Mouse (Mus musculus): ENCODE measurements around the gene Rasl10a. TPM values are rescaled to one million over a fixed set of nuclear protein-coding genes. Genes with fewer than 3 reads are reported as not detected.
"Not testable (repeated sequence)": the region's sequence is repeated elsewhere in the genome, so short reads cannot be mapped to it uniquely, and the experiment has no call there.

Gene Rasl10a
- total RNA-seq, 2 experiments from 2014 or later: 78.2 to 86.3 TPM

DNA sequence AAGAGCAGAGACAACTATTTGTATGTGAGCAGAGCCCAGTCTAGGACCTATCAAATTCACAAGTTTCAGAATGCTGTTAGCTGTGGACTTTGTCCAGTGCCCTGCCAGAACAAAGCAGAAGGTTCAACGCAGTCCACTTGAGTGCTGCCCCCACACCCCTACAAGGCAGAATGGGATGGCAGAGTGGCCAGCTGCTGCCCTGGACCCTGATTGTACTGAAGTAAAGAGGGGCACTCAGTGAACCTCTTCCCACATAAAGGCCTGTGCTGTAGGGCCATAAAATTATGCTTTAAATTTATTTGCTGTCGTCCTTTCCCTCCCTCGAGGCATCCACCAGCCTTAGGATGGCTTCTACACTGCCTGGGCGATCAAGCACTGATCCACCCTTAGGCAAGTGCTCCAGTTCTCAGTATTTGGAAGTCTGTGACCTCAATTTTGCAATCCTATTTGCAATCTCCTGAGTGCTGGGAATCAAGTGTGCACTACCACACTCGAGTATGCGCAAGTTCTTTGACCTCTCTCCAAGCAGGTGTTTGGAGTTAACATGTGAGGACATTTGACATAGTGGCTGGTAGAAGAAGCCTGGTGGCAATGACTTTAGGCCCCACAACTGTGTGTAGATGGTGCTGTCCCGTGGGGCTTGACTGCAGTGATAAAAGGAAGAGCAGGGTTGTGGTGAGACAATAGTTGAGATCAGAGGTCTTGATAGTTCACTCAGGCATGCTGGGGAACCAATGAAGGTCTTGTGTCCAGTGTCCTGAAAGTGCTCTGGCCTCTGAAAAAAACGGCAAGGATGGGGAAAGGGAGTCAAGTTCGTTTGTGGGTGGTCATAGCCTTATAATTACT lies 10.4 kb downstream of the Rasl10a start:
- no peak for DNase-seq (ENCODE audit: low spot score in 2 of 2)

DNA sequence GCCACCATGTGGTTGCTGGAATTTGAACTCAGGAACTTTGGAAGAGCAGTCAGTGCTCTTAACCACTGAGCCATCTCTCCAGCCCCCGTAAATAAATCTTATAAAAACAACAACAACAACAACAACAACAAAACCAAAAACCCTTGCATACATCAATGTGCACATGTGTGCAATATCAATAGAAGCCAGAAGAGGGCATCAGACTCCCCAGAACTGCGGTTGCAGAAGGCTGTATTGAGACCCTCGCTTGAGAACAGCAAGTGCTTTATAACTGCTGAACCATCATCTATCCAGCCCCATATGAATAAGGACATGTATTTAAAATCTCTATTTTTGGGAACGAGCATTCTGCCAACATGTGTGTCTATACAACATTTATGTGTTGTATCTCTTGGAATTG lies 17.0 kb downstream of the Rasl10a start:
- DNase-seq (ENCODE audit: low spot score in 2 of 2): no peak

DNA sequence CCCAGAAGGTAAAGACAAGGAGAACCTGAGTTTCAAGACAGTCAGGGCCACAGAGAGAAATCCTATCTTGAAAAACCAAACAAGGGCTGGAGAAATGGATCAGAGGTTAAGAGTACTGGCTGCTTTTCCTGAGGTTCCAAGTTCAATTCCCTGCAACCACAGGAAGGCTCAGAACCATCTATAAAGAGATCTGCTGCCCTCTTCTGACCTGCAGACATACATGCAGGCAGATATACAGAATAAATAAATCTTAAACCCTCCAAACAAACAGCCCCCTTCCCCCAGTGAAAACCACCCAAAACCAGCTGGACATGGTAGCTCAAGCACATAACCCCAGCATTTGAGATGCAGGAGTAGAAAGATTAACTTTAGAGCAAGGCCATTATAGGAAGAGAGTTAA lies 17.8 kb downstream of the Rasl10a start:
- no peak for DNase-seq (ENCODE audit: low spot score in 2 of 2)

DNA sequence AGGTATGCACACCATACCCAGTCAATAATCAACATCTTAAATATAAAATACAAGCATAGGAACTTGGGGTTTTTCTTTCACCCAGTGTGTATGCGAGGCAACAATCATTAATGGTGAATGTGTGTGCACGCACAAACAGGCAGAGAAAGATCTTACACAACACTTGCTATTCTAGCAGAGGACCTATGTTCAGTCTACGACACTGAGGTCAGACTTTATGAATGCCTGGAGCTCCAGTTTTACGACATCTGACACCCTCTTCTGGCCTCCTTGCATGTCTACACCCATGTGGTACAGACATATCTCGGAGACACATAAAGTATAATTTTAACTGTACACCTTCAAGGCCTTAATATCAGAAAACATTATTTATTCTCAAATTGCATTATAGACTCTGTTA lies 18.9 kb downstream of the Rasl10a start:
- not testable (repeated sequence) for DNase-seq (ENCODE audit: low spot score in 2 of 2)

DNA sequence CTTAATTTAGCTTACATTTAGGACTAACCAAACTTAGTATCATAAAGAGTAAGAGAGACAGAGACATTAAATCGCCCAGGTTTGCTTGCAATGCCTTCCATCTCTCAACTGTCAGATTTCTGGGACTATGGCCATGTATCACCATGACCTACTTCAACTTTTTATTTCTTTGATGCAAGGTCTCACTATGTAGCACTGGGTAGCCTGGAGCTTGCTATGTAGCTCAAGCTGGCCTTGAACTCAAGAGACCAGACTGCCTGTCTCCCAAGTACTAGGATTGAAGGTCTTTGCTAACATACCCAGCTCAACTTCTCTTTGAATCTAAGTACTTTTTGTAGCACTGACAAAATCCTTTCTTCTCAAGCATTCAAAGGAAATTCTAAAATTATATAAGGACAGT lies 31.2 kb downstream of the Rasl10a start:
- no peak for DNase-seq (ENCODE audit: low spot score in 2 of 2)

DNA sequence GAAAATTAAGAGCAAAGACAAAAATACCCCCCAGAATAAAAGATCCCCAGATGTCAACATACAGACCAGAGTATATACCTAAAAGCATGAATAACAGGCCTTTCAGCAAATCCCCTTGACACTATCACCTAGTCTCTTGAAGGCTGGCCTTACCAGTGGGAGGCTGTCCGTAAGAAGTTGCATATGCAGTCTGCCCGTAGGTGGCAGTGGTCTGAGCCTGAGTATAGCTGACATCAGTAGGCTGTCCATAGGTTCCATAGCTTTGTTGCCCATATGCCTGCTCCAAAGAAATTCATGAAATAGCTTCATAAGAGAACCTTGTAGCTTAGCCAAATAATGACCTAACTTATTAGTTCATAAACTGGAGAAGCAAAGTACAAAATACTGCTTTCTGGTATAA lies 33.8 kb downstream of the Rasl10a start:
- no peak for DNase-seq (ENCODE audit: low spot score in 2 of 2)

DNA sequence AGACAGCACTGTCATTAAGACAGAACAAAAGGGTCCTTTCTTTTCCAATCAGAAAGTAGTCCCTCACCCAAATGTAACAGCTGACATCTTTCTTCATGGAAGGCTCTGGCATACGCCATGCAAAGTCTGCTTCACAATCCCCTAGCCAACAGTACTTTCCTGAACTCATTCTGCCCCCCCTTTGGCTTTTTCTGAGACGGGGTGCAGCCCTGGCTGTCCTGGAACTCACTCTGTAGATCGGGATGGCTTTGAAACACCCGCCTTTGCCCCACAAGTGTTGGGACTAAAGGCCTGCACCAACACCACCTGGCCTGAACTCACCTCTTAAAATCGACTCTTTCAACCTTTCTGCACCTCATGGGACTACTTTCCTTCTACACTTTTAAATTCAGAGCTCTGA lies 37.9 kb downstream of the Rasl10a start:
- DNase-seq (ENCODE audit: low spot score in 2 of 2): no peak

DNA sequence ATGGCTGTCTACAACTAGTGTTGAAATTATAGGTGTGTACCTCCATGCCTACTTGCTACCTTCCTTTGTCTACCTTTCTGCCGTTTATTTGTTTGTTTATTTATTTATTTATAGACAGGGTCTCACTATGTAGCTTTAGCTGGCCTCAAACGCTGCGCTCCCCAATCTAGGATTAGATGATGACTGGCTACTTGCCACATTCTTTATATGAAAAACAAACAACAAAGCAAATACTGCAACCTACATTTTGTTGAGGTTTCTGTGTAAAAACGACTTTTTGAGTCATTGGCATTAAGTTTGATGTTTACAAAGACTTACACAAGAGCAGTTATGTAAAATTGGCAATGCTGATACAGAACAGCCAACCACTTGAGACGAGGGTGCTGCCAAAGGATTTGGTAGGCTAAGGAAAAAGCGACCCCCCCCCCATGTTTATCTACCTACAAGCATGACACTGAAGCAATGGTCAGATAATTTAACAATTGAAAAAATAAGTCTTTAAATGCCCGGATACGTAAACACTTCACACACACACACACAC lies 38.6 kb downstream of the Rasl10a start:
- DNase-seq (ENCODE audit: low spot score in 2 of 2): no peak

DNA sequence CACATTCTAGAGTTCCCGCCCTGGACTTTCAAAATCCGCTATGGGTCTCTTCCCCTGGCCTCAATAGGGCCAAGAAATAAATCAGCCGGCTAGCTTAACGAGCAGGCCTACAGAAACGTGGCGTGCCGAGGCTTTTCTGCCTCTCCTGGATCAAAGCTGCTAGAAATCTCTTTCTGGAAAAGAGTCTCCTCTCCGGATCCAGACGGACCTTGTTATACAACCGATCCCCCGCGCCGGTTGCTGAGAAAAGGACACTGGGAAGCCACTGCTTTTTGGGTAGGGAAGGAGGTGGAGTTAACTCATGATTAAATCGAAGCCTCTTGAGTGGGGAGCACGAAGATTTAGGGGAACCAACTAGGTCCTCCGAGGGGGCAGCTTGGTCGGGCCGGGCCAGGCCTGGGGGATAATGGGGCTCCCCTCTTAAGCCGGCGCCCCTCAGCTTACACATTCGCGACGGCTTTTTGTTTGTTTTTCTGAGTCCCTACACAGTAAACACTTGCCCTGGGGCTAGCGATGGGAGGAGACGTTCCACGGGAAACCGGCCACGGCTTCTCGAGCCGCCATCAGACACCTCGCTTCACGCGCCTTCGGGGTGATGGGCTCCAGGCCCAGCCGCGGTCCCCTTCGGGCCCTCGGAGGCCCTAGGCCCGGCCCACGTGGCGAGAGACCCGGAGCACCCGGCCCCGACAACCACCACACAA lies 40.3 kb downstream of the Rasl10a start:
- DNase-seq (ENCODE audit: low spot score in 2 of 2): peak; percentile 70 to 79

DNA sequence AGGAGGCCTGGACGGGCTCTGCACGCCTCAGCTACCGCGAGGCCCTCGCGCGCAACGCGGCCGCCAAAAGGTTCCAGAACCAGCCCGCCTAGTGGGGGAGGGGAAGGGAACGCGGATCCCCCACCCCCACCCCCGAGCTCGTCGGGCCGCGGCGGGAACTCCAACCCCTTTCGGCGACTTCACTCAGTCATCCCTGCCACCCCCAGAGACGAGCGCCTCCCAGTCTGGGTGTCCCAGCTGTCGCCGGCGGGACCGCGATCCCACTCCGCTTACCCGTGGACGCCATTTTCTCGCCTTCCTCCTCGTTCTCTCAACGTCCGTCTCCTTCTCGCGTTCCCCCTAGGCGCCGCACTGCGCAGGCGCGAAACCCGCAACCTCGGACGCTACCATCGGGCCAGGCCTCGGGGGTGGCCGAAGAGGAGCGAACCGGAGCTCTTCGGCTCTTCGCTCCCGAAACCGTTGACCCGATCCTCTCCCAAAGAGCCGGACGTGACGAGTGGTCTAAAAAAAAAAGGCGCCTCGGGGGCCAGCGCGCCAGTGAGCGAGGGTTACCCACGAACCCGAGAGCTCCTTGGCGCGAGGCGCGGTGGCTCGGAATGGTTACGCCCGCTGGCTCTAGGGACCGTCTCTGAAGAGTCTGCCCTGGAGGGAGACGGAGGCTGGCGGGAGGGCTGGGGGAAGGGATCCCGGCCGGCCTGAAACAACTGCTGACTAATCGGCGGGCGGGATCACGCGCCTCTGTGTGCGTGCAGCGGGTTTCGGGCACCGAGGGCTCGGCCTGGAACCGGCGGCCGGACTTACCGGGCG lies 41.0 kb downstream of the Rasl10a start, which contains the start of the genes Rhbdd3 and Ewsr1:
Gene Rhbdd3 (plus strand): TSS at position 191 of the 807 bp plus-strand sequence.
Gene Ewsr1 (minus strand): TSS at position 531 of the 807 bp plus-strand sequence.
- peak; percentile 97 for DNase-seq (ENCODE audit: low spot score in 2 of 2)

DNA sequence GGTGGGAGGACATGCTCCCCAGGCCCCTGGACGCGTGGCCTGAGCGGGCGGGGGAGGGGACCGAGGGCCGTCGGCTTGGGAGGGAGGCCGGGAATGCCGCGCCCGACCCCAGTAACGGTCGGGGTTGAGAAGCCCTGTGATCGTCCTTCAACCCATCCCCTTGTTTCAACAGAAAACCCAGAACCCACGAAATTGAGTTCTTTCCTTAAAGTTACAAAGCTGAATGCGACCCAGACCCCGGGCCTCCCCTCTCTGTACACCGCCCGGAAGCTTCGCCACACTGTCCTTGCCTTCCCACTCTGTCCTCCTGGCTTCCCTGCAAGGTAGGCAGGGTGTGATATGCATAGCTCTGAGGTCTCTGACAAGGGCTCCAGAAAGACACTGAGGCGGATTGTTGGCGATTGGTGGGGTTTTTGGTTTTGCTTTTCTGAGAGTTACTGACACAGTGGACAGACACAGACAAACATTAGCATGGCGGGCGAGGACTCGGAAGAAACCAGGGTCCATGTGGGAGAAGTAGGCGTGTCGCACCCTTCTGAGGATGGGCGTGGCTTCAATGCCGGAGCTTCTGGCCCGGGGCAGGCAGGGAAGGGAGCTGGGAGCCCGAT lies 41.8 kb downstream of the Rasl10a start:
- DNase-seq (ENCODE audit: low spot score in 2 of 2): peak; percentile 68 to 83

DNA sequence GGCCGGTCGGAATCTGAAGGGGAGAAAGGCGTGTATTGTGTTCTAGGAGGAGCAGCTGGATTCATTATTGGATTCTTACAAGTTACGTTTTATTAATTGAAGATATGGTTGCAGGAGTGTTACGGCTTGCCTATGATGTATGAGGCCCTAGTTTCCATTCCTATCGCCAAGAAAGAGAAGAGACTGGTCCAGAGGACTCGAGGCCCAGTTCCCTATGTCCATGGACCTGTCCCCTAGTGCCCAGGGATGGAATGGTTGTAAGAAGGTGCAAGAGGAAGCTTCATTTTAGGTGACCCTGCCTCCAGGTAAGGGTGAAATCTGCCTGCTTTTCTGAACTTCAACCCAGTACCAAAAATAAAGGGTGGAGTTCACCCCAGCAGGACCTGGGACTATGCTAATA lies 42.4 kb downstream of the Rasl10a start:
- no peak for DNase-seq (ENCODE audit: low spot score in 2 of 2)

DNA sequence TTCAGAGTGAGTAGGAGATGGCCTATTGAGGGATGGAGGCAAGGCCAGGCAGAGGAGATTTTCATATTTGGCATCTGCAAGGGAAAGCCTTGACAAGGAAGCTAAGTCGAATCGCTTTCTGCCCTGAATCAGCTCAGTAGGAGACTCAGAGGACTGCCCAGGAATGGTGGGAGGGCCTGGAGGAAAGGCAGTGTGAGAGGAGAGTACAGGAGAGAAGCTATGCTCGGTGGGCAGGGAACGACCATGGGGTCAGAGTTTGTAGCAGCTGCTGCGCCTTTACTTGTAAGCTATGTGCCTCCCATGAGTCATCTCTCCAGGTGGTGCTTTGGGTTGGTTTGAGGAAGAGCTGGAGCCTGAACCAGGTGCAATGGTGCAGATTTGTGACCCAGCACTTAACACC lies 42.9 kb downstream of the Rasl10a start:
- DNase-seq (ENCODE audit: low spot score in 2 of 2): no peak

DNA sequence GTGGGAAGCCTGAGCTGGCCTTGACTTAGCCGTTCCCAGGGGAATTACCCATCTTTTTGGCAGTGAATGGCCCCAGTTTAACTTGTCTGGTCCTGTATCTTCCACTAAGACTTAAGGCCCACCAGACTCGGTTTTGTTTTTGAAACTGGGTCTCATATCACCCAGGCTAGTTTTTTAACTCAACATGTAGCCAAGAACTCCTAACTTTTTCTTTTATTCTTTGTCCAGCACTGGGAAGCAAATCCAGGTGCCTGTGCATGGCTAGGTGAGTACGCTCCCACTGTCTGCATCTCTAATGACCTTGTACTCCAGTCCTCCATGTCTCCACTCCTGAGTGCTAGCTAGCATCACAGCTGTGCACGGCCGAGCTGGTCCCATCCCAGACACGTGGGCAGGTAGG lies 43.7 kb downstream of the Rasl10a start:
- DNase-seq (ENCODE audit: low spot score in 2 of 2): no peak

DNA sequence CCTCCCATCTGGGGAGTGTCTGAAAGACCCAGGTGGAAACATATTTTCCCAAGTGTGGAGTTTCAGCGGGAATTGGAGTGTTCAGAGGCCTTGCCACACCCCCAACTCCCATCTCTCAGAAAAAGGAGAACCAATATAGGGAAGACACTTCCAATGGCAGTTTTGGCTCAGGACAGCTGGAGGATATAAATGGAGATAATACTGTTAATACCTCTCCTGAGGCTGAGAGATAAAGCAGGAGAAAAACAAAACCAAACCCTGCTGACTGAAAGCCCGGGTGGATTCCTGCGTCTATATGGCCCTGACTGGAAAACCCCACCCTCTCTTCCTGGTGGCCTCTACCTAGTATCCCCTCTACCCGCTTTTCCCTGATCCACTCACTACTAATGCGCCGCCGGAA lies 44.5 kb downstream of the Rasl10a start:
- DNase-seq (ENCODE audit: low spot score in 2 of 2): no peak

DNA sequence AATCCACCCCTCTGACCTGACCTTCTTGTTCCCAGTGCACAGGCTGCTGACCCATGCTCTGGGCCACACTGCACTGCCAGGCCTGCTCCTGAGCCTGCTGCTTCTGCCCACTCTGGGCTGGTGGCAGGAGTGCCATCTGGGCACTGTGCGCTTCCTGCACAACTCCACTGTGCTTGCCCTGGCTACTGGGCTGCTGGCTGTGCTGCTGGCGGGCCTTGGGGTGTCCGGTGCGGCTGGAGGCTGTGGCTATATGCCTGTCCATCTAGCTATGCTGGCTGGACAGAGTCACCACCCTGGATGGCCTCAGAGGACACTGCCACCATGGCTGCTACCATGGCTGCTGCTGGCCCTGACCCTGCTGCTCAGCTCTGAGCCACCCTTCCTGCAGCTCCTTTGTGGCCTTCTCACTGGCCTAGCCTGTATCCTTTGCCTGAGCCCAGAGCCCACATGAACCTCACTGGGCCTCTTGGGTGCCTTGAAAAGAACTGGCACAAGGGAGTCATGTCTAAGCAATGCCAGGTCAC lies 46.1 kb downstream of the Rasl10a start:
- no peak for DNase-seq (ENCODE audit: low spot score in 2 of 2)

DNA sequence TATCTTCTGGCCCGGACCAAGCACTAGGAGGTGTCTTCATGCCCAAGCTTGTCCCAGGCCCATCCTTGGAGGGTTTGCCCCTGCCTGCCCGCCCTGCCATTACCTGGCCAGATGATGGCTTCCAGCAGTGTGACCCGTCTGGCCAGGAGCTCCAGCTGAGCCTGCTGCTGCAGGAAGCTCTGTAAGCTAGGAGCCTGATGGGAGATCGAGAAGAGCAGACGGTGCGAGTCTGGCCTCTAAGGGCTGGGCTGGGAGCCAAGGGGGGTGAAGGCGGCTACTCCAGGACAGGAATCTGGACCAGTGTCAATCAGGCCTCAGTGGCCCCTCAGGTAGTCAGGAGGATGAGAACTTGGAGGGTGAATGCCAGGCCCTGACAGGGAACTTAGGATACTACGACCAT lies 51.5 kb downstream of the Rasl10a start:
- no peak for DNase-seq (ENCODE audit: low spot score in 2 of 2)
